8 mouse cellular contexts compared by ENCODE assay signal in genomic region chr13:23622861-23623450, GRCm38 (mm10). TPM values are rescaled to one million over a fixed set of nuclear protein-coding genes. Genes with fewer than 3 reads are reported as not detected.
DNase-seq lines count a peak whose midpoint lies in the region; ATAC-seq and TF ChIP-seq lines count a peak whose summit lies in the region.

No protein-coding gene starts in this region.

- WGBS in lung, adult 2 months = 22% methylated on average over 7 of the region's 7 CpGs
- WGBS in heart, embryonic 12.5 days = 26% methylated on average over 7 of the region's 7 CpGs
- WGBS in limb, embryonic 10.5 days = 34% methylated on average over 7 of the region's 7 CpGs
- 25% methylated on average over 7 of the region's 7 CpGs for WGBS in midbrain, embryonic 16.5 days

- no peaks in the 10 kb centered on the region for H3K27me3 ChIP-seq in heart, embryonic 12.5 days (replicated peaks)
- H3K27me3 ChIP-seq in limb, embryonic 10.5 days (ENCODE audit: low read depth, poor library complexity, severe bottlenecking) = no peaks in the 10 kb centered on the region
- no peaks in the 10 kb centered on the region for H3K27me3 ChIP-seq in midbrain, embryonic 16.5 days (ENCODE audit: control insufficient read depth, insufficient read depth, low read depth, low read length)

- H3K4me1 ChIP-seq in lung, adult 2 months (ENCODE audit: control insufficient read depth, insufficient read depth, low read length) = peaks cover 3% of the 10 kb centered on the region; the same call in 1 of the 2 replicates
- peaks cover 12% of the 10 kb centered on the region for H3K4me1 ChIP-seq in heart, embryonic 12.5 days (replicated peaks)
- H3K4me1 ChIP-seq in limb, embryonic 10.5 days = peaks cover 18% of the 10 kb centered on the region
- H3K4me1 ChIP-seq in midbrain, embryonic 16.5 days (ENCODE audit: control insufficient read depth, insufficient read depth, low read length) = peaks cover 13% of the 10 kb centered on the region

- H3K36me3 ChIP-seq in heart, embryonic 12.5 days = no peaks in the 10 kb centered on the region
- no peaks in the 10 kb centered on the region for H3K36me3 ChIP-seq in limb, embryonic 10.5 days
- no peaks in the 10 kb centered on the region for H3K36me3 ChIP-seq in midbrain, embryonic 16.5 days (ENCODE audit: control insufficient read depth, insufficient read depth, low read length)

- ATAC-seq in heart, embryonic 12.5 days (ENCODE audit: insufficient number of reproducible peaks, low FRiP score) = no peak
- no peak for ATAC-seq in midbrain, embryonic 16.5 days

- H3K9me3 ChIP-seq in heart, embryonic 12.5 days (replicated peaks) = no peaks in the 10 kb centered on the region
- H3K9me3 ChIP-seq in limb, embryonic 10.5 days (replicated peaks) = no peaks in the 10 kb centered on the region
- no peaks in the 10 kb centered on the region for H3K9me3 ChIP-seq in midbrain, embryonic 16.5 days (replicated peaks; ENCODE audit: control insufficient read depth, low read length, poor library complexity, severe bottlenecking)

- H3K4me2 ChIP-seq in heart, embryonic 12.5 days = peak overlapping the region; percentile 98
- peak overlapping the region; percentile 99 for H3K4me2 ChIP-seq in midbrain, embryonic 16.5 days (ENCODE audit: low read length)

- no peak for DNase-seq in lung, adult 2 months
- DNase-seq in lung, adult 18-20 months = no peak
- DNase-seq in cerebellum, postnatal 10 days = peak; percentile 47 to 63
- DNase-seq in limb, embryonic 10.5 days (ENCODE audit: low spot score) = no peak
- no peak for DNase-seq in urinary bladder, postnatal 36 days (ENCODE audit: low spot score in 2 of 2)
- no peak for DNase-seq in frontal cortex, postnatal 36 days (ENCODE audit: low spot score in 2 of 2)

- H3K9ac ChIP-seq in heart, embryonic 12.5 days = peak overlapping the region; percentile 96
- peak overlapping the region; percentile 74 for H3K9ac ChIP-seq in midbrain, embryonic 16.5 days (ENCODE audit: low read depth, low read length)

- H3K27ac ChIP-seq in heart, embryonic 12.5 days (ENCODE audit: poor library complexity, severe bottlenecking) = peak overlapping the region; percentile 98; the same call in 1 of the 2 replicates
- H3K27ac ChIP-seq in limb, embryonic 10.5 days = peak overlapping the region; percentile 91
- peak overlapping the region; percentile 31; the same call in 1 of the 2 replicates for H3K27ac ChIP-seq in midbrain, embryonic 16.5 days (ENCODE audit: low read length)

- peak overlapping the region; percentile 19 for H3K4me3 ChIP-seq in lung, adult 2 months (replicated peaks; ENCODE audit: extremely low read depth, low read depth, low read length)
- peak overlapping the region; percentile 74 for H3K4me3 ChIP-seq in heart, embryonic 12.5 days
- H3K4me3 ChIP-seq in limb, embryonic 10.5 days = peak overlapping the region; percentile 57
- peak overlapping the region; percentile 63 for H3K4me3 ChIP-seq in midbrain, embryonic 16.5 days (ENCODE audit: low read depth, low read length)

- no peak for TF ChIP-seq POLR2A in lung, adult 2 months (IDR thresholded peaks at IDR 0.05; ENCODE audit: borderline replicate concordance, extremely low read depth, low read depth, low read length)

- no peak for TF ChIP-seq CTCF in lung, adult 2 months (IDR thresholded peaks at IDR 0.05; ENCODE audit: insufficient read depth, low read length)

RNA-seq across cellular contexts. Expression of gene Hist1h1e, which starts 0.6 kb away (rescaled TPM):
- polyA plus RNA-seq in lung, adult 2 months (2012; rRNA removed) = 2.0 and 2.4 TPM in 2 replicates
- polyA plus RNA-seq in heart, embryonic 12.5 days (2016; fragmentation: Nextera tagmentation; extraction: Ambion mirVana) = 10.6 and 11.6 TPM in 2 replicates
- polyA plus RNA-seq in limb, embryonic 10.5 days (2016; fragmentation: Nextera tagmentation; extraction: Ambion mirVana) = 19.6 and 20.6 TPM in 2 replicates
- 3.3 and 4.4 TPM in 2 replicates for polyA plus RNA-seq in midbrain, embryonic 16.5 days (2015; fragmentation: Nextera tagmentation; extraction: Ambion mirVana)

RNA-seq across cellular contexts. Expression of gene Hist1h2be, which starts 2.0 kb away (rescaled TPM):
- polyA plus RNA-seq in lung, adult 2 months (2012; rRNA removed) = 2.7 and 3.0 TPM in 2 replicates
- 1.2 and 2.0 TPM in 2 replicates for polyA plus RNA-seq in heart, embryonic 12.5 days (2016; fragmentation: Nextera tagmentation; extraction: Ambion mirVana)
- 2.3 and 4.2 TPM in 2 replicates for polyA plus RNA-seq in limb, embryonic 10.5 days (2016; fragmentation: Nextera tagmentation; extraction: Ambion mirVana)
- 1.0 and 1.4 TPM in 2 replicates for polyA plus RNA-seq in midbrain, embryonic 16.5 days (2015; fragmentation: Nextera tagmentation; extraction: Ambion mirVana)

RNA-seq across cellular contexts. Expression of gene Hist1h4d, which starts 41.6 kb away (rescaled TPM):
- 9.0 and 9.5 TPM in 2 replicates for polyA plus RNA-seq in lung, adult 2 months (2012; rRNA removed)
- 43.5 and 46.9 TPM in 2 replicates for polyA plus RNA-seq in heart, embryonic 12.5 days (2016; fragmentation: Nextera tagmentation; extraction: Ambion mirVana)
- polyA plus RNA-seq in limb, embryonic 10.5 days (2016; fragmentation: Nextera tagmentation; extraction: Ambion mirVana) = 109 and 120 TPM in 2 replicates
- polyA plus RNA-seq in midbrain, embryonic 16.5 days (2015; fragmentation: Nextera tagmentation; extraction: Ambion mirVana) = 21.8 and 27.6 TPM in 2 replicates

RNA-seq across cellular contexts. Expression of gene Hist1h3d, which starts 47.4 kb away (rescaled TPM):
- polyA plus RNA-seq in lung, adult 2 months (2012; rRNA removed) = 2.6 and 4.5 TPM in 2 replicates
- 1.4 and 1.6 TPM in 2 replicates for polyA plus RNA-seq in heart, embryonic 12.5 days (2016; fragmentation: Nextera tagmentation; extraction: Ambion mirVana)
- polyA plus RNA-seq in limb, embryonic 10.5 days (2016; fragmentation: Nextera tagmentation; extraction: Ambion mirVana) = 7.7 and 9.6 TPM in 2 replicates
- 0.53 and 0.60 TPM in 2 replicates for polyA plus RNA-seq in midbrain, embryonic 16.5 days (2015; fragmentation: Nextera tagmentation; extraction: Ambion mirVana)

RNA-seq across cellular contexts. Expression of gene Hist1h2ad, which starts 48.8 kb away (rescaled TPM):
- 1.2 and 2.0 TPM in 2 replicates for polyA plus RNA-seq in lung, adult 2 months (2012; rRNA removed)
- 1.1 and 2.3 TPM in 2 replicates for polyA plus RNA-seq in heart, embryonic 12.5 days (2016; fragmentation: Nextera tagmentation; extraction: Ambion mirVana)
- 1.3 and 3.9 TPM in 2 replicates for polyA plus RNA-seq in limb, embryonic 10.5 days (2016; fragmentation: Nextera tagmentation; extraction: Ambion mirVana)
- not detected in 2 replicates for polyA plus RNA-seq in midbrain, embryonic 16.5 days (2015; fragmentation: Nextera tagmentation; extraction: Ambion mirVana)

Comparison
In these comparisons a context has a peak if more than half of its experiments do, and no peak if none do; other contexts are left out.
1. DNase-seq: peak in cerebellum, postnatal 10 days (2 of 2); none in lung, adult 2 months (single experiment), lung, adult 18-20 months (0 of 2), limb, embryonic 10.5 days (single experiment), urinary bladder, postnatal 36 days (0 of 2) and frontal cortex, postnatal 36 days (0 of 2).
2. H3K4me3 ChIP-seq: peak in every context shown above with its lines; median percentile 74 in heart, embryonic 12.5 days; 63 in midbrain, embryonic 16.5 days; 57 in limb, embryonic 10.5 days; 19 in lung, adult 2 months.
3. H3K27ac ChIP-seq: peak in every context shown above with its lines; median percentile 98 in heart, embryonic 12.5 days; 91 in limb, embryonic 10.5 days; 31 in midbrain, embryonic 16.5 days.